Mouse (Mus musculus): ENCODE measurements at regions not wholly inside any gene's neighbourhood (a gene's known extent, or its start where the extent isn't known, plus 50 kb on each side); places are given as distances from the start of the nearest gene placed in this dataset.

GRCm38 (mm10) chr14:106669281-106669680 lies 563.3 kb downstream of the Trim52 start:
- Histone ChIP-seq H3K4me2 (replicated peaks) (no peak overlapping the region), H3K27ac (no peak overlapping the region), H3K9me3 (0 out of 2 replicates have a peak, but pooled peaks cover 4% of the 10 kb centered on the region), H3K36me3 (no peaks in the 10 kb centered on the region), H3K27me3 (no peaks in the 10 kb centered on the region), H3K4me1 (replicated peaks) (no peaks in the 10 kb centered on the region), H3K4me3 (replicated peaks) (no peak overlapping the region), H3K9ac (replicated peaks) (no peak overlapping the region)
- no peak for ATAC-seq
- WGBS, result 45% methylated on average over 4 of the region's 4 CpGs

GRCm38 (mm10) chr14:106677970-106678369 lies 572.0 kb downstream of the Trim52 start:
- H3K4me1 ChIP-seq (replicated peaks), result no peaks in the 10 kb centered on the region
- H3K27me3 ChIP-seq, result no peaks in the 10 kb centered on the region
- no peaks in the 10 kb centered on the region for H3K36me3 ChIP-seq
- H3K9ac ChIP-seq (replicated peaks), result no peak overlapping the region
- no peak overlapping the region for H3K27ac ChIP-seq
- no peak overlapping the region for H3K4me3 ChIP-seq (replicated peaks)
- ATAC-seq, result no peak
- H3K4me2 ChIP-seq (replicated peaks), result no peak overlapping the region
- WGBS, result 62% methylated on average over 2 of the region's 2 CpGs
- 0 out of 2 replicates have a peak, but pooled peaks cover 4% of the 10 kb centered on the region for H3K9me3 ChIP-seq

DNA sequence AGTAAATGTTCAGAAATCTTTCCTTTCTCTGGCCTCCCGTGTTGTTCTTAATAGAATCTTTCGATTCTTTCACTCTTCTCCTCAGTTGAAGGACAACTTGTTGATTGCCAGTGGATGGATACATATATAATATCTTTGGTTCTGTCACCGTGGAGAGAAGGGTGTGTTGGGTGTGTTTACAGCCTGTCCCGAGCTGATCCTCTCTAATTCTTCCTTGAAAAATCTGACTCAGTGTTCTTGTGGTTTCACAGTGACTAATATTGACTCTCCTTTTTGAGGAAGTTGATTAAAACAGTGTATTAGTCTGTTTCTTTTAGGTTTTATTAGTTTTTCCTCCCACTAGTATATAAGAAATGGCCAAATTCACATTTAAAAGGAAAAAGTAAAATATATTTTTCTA lies 575.2 kb downstream of the Trim52 start:
- H3K4me2 ChIP-seq (replicated peaks), result no peak overlapping the region
- ATAC-seq, result no peak
- no peaks in the 10 kb centered on the region for H3K27me3 ChIP-seq
- 77% methylated on average over 4 of the region's 4 CpGs for WGBS
- no peaks in the 10 kb centered on the region for H3K4me1 ChIP-seq (replicated peaks)
- H3K27ac ChIP-seq, result no peak overlapping the region
- H3K9ac ChIP-seq (replicated peaks), result no peak overlapping the region
- no peaks in the 10 kb centered on the region for H3K36me3 ChIP-seq
- H3K9me3 ChIP-seq, result no peaks in the 10 kb centered on the region
- no peak overlapping the region for H3K4me3 ChIP-seq (replicated peaks)

- Histone ChIP-seq H3K4me2 (replicated peaks) (no peak overlapping the region), H3K9me3 (no peaks in the 10 kb centered on the region), H3K27ac (no peak overlapping the region), H3K4me3 (replicated peaks) (no peak overlapping the region), H3K9ac (replicated peaks) (no peak overlapping the region), H3K27me3 (no peaks in the 10 kb centered on the region), H3K4me1 (replicated peaks) (no peaks in the 10 kb centered on the region), H3K36me3 (no peaks in the 10 kb centered on the region)
- ATAC-seq, result no peak
- 82% methylated on average over 3 of the region's 3 CpGs for WGBS
Measured at GRCm38 (mm10) chr14:106687361-106687760, 581.4 kb downstream of the Trim52 start.

DNA sequence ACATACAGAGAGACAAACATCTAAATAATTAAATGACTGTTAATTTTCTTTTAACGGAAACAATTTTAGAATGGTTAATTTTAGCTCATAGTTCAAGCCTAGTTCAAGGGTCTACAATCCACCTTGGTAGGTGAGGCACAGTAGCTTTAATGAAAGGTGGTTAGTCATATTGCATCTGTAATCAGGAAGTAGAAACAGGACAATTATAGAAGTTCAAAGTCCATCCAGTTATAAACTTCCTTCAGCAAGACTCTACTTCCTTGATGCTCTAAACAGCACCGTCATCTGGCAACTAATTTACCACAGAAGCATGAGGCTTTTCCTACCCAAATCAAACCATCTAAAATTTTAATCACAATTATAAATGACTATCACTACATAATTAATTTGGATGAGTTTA lies 608.0 kb downstream of the Trim52 start:
- H3K36me3 ChIP-seq, result no peaks in the 10 kb centered on the region
- WGBS, result 87% methylated on average over 2 of the region's 2 CpGs
- no peaks in the 10 kb centered on the region for H3K9me3 ChIP-seq
- no peaks in the 10 kb centered on the region for H3K4me1 ChIP-seq (replicated peaks)
- no peak overlapping the region for H3K4me2 ChIP-seq (replicated peaks)
- no peaks in the 10 kb centered on the region for H3K27me3 ChIP-seq
- H3K4me3 ChIP-seq (replicated peaks), result no peak overlapping the region
- ATAC-seq, result no peak
- H3K9ac ChIP-seq (replicated peaks), result no peak overlapping the region
- no peak overlapping the region for H3K27ac ChIP-seq

DNA sequence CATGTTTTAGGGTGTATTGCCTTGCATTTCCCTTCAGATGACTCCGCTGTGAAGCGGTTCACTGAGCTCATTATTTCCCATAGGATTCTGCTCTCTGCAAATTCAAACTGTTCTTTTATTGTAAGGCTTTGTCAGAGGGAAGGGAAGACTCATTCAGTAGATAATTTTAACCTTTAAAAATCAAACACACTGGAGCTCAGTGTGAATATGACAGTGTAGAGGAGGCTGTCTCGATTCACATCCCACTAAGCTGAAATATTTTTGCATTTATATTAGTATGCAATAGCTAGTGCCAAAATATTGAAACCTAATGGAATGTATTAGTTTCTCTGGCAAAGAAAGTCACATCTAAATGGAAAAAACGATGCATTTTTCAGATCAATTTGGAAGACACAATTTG lies 627.8 kb downstream of the Trim52 start:
- Histone ChIP-seq H3K27ac (no peak overlapping the region), H3K9me3 (no peaks in the 10 kb centered on the region), H3K4me2 (replicated peaks) (no peak overlapping the region), H3K4me3 (replicated peaks) (no peak overlapping the region), H3K9ac (replicated peaks) (no peak overlapping the region), H3K4me1 (replicated peaks) (no peaks in the 10 kb centered on the region), H3K36me3 (no peaks in the 10 kb centered on the region), H3K27me3 (no peaks in the 10 kb centered on the region)
- ATAC-seq, result no peak
- 59% methylated on average over 4 of the region's 4 CpGs for WGBS

GRCm38 (mm10) chr14:106740857-106741256 lies 634.9 kb downstream of the Trim52 start:
- no peak overlapping the region for H3K27ac ChIP-seq
- no peaks in the 10 kb centered on the region for H3K9me3 ChIP-seq
- H3K9ac ChIP-seq (replicated peaks), result no peak overlapping the region
- H3K27me3 ChIP-seq, result no peaks in the 10 kb centered on the region
- no peaks in the 10 kb centered on the region for H3K4me1 ChIP-seq (replicated peaks)
- no peaks in the 10 kb centered on the region for H3K36me3 ChIP-seq
- H3K4me3 ChIP-seq (replicated peaks), result no peak overlapping the region
- H3K4me2 ChIP-seq (replicated peaks), result no peak overlapping the region
- ATAC-seq, result no peak

GRCm38 (mm10) chr14:106760150-106760549 lies 654.2 kb downstream of the Trim52 start:
- H3K4me2 ChIP-seq (replicated peaks), result no peak overlapping the region
- no peaks in the 10 kb centered on the region for H3K36me3 ChIP-seq
- H3K4me1 ChIP-seq (replicated peaks), result no peaks in the 10 kb centered on the region
- H3K9me3 ChIP-seq, result no peaks in the 10 kb centered on the region
- 85% methylated on average over 3 of the region's 3 CpGs for WGBS
- no peak overlapping the region for H3K9ac ChIP-seq (replicated peaks)
- no peaks in the 10 kb centered on the region for H3K27me3 ChIP-seq
- H3K27ac ChIP-seq, result no peak overlapping the region
- ATAC-seq, result no peak
- H3K4me3 ChIP-seq (replicated peaks), result no peak overlapping the region

GRCm38 (mm10) chr14:106763089-106763605 lies 657.1 kb downstream of the Trim52 start:
- Histone ChIP-seq H3K9me3 (no peaks in the 10 kb centered on the region), H3K27me3 (no peaks in the 10 kb centered on the region), H3K4me2 (replicated peaks) (no peak overlapping the region), H3K4me1 (replicated peaks) (no peaks in the 10 kb centered on the region; the same call in 1 of the 2 replicates), H3K27ac (no peak overlapping the region), H3K4me3 (replicated peaks) (no peak overlapping the region), H3K9ac (replicated peaks) (no peak overlapping the region), H3K36me3 (no peaks in the 10 kb centered on the region)
- 85% methylated on average over 2 of the region's 2 CpGs for WGBS
- ATAC-seq, result no peak

DNA sequence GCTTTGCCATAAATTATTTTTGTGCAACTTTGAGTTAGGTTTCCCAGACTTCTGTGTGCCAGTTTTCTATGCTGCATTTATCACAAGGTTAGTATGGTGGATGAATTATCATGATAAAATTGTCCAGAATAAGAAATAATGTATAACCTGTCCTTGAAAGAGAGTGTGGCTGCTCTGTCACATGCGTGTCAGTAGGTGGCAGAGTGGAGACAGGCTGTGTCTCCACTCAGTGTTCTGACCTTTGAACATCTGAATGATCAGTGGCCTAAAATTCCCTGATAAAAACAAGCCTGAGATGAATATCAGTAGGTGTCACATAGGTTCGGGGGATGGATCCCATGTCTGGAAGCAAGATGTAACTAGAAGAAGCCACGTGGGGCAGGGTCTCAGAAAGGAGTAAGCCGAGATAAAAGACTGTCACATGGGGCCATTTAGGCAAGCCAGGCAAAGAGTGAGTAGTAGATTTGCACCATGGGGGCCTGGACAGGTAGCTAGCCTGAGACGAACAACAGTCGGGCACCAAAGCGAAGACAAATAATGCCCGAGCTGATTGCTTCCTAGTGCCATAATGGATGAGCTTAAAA lies 660.0 kb downstream of the Trim52 start:
- Histone ChIP-seq H3K4me1 (replicated peaks) (no peaks in the 10 kb centered on the region; the same call in 1 of the 2 replicates), H3K4me2 (replicated peaks) (no peak overlapping the region), H3K9ac (replicated peaks) (no peak overlapping the region), H3K27ac (no peak overlapping the region), H3K9me3 (no peaks in the 10 kb centered on the region), H3K36me3 (no peaks in the 10 kb centered on the region), H3K4me3 (replicated peaks) (no peak overlapping the region), H3K27me3 (no peaks in the 10 kb centered on the region)
- ATAC-seq, result 0 out of 2 replicates have a peak, but pooled peaks have one; percentile 17
- 74% methylated on average over 8 of the region's 8 CpGs for WGBS

Measured in midbrain, embryonic 13.5 days (tissue).